Mouse (Mus musculus): ENCODE results near the gene Cacnb4. TPM values are rescaled to one million over a fixed set of nuclear protein-coding genes. Genes with fewer than 3 reads are reported as not detected.

Gene Cacnb4
- polyA plus RNA-seq, 1 experiment from 2014 or later, result 1.5 TPM

DNA sequence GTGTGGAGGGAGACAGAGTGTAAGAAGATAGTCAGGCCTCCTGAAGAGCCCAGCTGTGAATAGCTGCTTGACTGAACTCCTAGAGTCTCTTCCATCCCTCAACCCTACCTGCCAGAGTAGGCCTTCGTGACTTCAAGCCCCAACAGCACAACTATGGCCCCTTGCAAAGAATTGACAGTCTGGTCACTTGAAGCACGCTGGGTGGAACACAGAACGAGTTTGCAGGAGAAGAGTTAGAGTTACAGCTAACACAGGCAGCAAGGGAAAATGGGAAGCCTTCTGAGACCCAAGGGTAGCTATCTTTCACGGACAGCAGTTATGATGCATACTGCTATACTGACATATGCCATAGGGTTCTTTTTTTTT is 119.7 kb downstream of the Cacnb4 start:
- no peak overlapping the region for H3K9ac ChIP-seq (replicated peaks; ENCODE audit: low read depth)
- no peak overlapping the region for H3K4me2 ChIP-seq (replicated peaks; ENCODE audit: low read depth, low read length)
- ATAC-seq (no peak), DNase-seq (ENCODE audit: low spot score) (no peak)
- no peak overlapping the region for H3K4me3 ChIP-seq (ENCODE audit: low read depth, low read length)
- H3K36me3 ChIP-seq (ENCODE audit: insufficient read depth, low read length), result no peaks in the 10 kb centered on the region
- H3K27ac ChIP-seq (ENCODE audit: low read length), result no peak overlapping the region
- H3K4me1 ChIP-seq (ENCODE audit: insufficient read depth, low read depth, low read length), result no peaks in the 10 kb centered on the region
- WGBS, result 85% methylated on average over 4 of the region's 4 CpGs
- H3K27me3 ChIP-seq (replicated peaks; ENCODE audit: insufficient read depth, low read length), result no peaks in the 10 kb centered on the region
- TF ChIP-seq EP300 (IDR thresholded peaks at IDR 0.05) (no peak), CTCF (IDR thresholded peaks at IDR 0.05) (no peak)
- H3K9me3 ChIP-seq (ENCODE audit: low read length), result no peaks in the 10 kb centered on the region

DNA sequence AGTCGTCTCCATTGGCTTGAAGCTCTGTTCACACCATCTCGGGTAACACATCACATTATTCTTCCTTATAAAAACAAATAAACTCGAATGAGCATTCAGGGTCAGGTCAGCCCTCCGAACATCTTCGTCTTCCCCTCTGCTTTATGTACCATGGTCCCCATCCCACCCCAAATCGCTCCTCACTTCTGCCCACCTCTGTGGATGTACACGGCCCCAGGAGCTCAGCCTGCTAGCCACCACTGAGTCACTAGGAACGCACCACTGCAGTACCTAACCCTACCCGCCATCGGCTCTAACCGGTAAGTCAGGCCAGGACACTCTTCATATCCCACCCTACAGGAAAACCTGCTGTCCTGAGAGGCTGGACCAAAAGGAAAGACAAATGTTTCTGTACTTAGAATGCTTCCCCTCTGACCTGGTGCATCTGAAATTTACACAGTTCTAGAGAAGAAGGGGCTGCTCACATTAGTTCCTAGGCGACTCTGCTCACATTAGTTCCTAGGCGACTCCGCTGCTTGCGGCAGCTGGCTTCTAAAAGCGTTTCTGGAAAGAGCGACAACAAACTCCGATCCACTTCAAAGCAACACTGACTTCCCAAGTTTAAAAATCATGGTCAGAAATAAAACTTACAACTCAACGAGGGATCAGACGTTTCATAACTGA is 120.2 kb downstream of the Cacnb4 start:
- no peak overlapping the region for H3K9ac ChIP-seq (replicated peaks; ENCODE audit: low read depth)
- no peak for ATAC-seq
- no peak overlapping the region for H3K27ac ChIP-seq (ENCODE audit: low read length)
- no peak overlapping the region for H3K4me2 ChIP-seq (replicated peaks; ENCODE audit: low read depth, low read length)
- 71% methylated on average over 20 of the region's 20 CpGs for WGBS
- no peaks in the 10 kb centered on the region for H3K4me1 ChIP-seq (ENCODE audit: insufficient read depth, low read depth, low read length)
- no peak overlapping the region for H3K4me3 ChIP-seq (ENCODE audit: low read depth, low read length)
- no peak for DNase-seq (ENCODE audit: low spot score)
- TF ChIP-seq CTCF (IDR thresholded peaks at IDR 0.05), result no peak
- TF ChIP-seq EP300 (IDR thresholded peaks at IDR 0.05), result no peak
- H3K36me3 ChIP-seq (ENCODE audit: insufficient read depth, low read length), result no peaks in the 10 kb centered on the region
- no peaks in the 10 kb centered on the region for H3K27me3 ChIP-seq (replicated peaks; ENCODE audit: insufficient read depth, low read length)
- H3K9me3 ChIP-seq (ENCODE audit: low read length), result no peaks in the 10 kb centered on the region

GRCm38 (mm10) chr2:52548401-52548800 is 128.2 kb downstream of the Cacnb4 start:
- 88% methylated on average over 3 of the region's 3 CpGs for WGBS
- no peak for ATAC-seq

DNA sequence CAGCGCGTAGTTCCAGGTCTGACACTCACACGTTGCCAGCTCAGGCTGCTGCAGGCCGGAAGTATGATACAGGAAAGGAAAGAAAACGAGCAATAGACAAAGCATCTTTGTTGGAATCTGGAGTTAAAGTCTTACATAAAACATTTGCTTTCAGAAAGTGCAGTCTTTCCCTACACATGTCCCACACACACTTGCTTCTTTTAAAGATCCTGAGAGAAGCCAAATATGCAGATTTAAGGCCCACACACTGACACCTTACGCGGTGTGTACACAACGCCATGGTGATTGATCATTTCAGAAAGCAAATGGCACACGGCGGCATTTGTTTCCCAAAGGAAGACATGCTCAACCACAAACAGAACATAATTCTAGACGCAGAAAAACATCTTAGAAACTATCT is 129.3 kb downstream of the Cacnb4 start:
- H3K27me3 ChIP-seq (replicated peaks; ENCODE audit: insufficient read depth, low read length), result no peaks in the 10 kb centered on the region
- 75% methylated on average over 11 of the region's 11 CpGs for WGBS
- H3K36me3 ChIP-seq (ENCODE audit: insufficient read depth, low read length), result no peaks in the 10 kb centered on the region
- H3K9me3 ChIP-seq (ENCODE audit: low read length), result no peaks in the 10 kb centered on the region
- no peak overlapping the region for H3K27ac ChIP-seq (ENCODE audit: low read length)
- no peak overlapping the region for H3K9ac ChIP-seq (replicated peaks; ENCODE audit: low read depth)
- no peaks in the 10 kb centered on the region for H3K4me1 ChIP-seq (ENCODE audit: insufficient read depth, low read depth, low read length)
- TF ChIP-seq EP300 (IDR thresholded peaks at IDR 0.05) (no peak), CTCF (IDR thresholded peaks at IDR 0.05) (no peak)
- no peak overlapping the region for H3K4me2 ChIP-seq (replicated peaks; ENCODE audit: low read depth, low read length)
- no peak overlapping the region for H3K4me3 ChIP-seq (ENCODE audit: low read depth, low read length)
- ATAC-seq (no peak), DNase-seq (ENCODE audit: low spot score) (no peak)

More at GRCm38 (mm10) chr2:52548401-52548800, 128.2 kb downstream of the Cacnb4 start:
- H3K27ac ChIP-seq (ENCODE audit: low read length), result no peak overlapping the region
- H3K36me3 ChIP-seq (ENCODE audit: insufficient read depth, low read length), result no peaks in the 10 kb centered on the region
- DNase-seq (ENCODE audit: low spot score), result no peak
- H3K9me3 ChIP-seq (ENCODE audit: low read length), result no peaks in the 10 kb centered on the region
- no peak overlapping the region for H3K4me3 ChIP-seq (ENCODE audit: low read depth, low read length)
- TF ChIP-seq EP300 (IDR thresholded peaks at IDR 0.05) (no peak), CTCF (IDR thresholded peaks at IDR 0.05) (no peak)
- H3K27me3 ChIP-seq (replicated peaks; ENCODE audit: insufficient read depth, low read length), result no peaks in the 10 kb centered on the region
- H3K4me2 ChIP-seq (replicated peaks; ENCODE audit: low read depth, low read length), result no peak overlapping the region
- H3K4me1 ChIP-seq (ENCODE audit: insufficient read depth, low read depth, low read length), result no peaks in the 10 kb centered on the region
- H3K9ac ChIP-seq (replicated peaks; ENCODE audit: low read depth), result no peak overlapping the region

DNA sequence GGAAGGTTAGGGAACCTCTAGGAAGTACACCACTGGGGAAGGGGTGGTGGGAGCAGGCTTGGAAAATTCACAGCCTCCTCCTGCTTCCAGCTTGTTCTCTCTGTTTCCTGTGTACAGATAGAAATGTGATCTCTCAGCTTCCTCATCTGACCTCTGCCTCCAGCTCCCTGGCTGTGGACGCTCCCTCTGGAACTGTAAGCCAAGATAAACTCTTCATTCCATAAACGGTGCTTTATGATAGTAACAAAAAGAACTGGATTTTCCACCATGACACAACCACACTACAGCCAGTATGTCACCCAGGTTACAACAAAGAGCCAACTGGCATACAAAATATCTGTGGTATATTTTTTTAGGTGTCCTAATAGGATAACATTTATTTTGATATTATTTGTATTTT is 132.1 kb downstream of the Cacnb4 start:
- Histone ChIP-seq H3K27ac (ENCODE audit: low read length) (no peak overlapping the region), H3K36me3 (ENCODE audit: insufficient read depth, low read length) (no peaks in the 10 kb centered on the region), H3K4me2 (replicated peaks; ENCODE audit: low read depth, low read length) (no peak overlapping the region), H3K9ac (replicated peaks; ENCODE audit: low read depth) (no peak overlapping the region), H3K4me3 (ENCODE audit: low read depth, low read length) (no peak overlapping the region), H3K9me3 (ENCODE audit: low read length) (no peaks in the 10 kb centered on the region), H3K27me3 (replicated peaks; ENCODE audit: insufficient read depth, low read length) (no peaks in the 10 kb centered on the region), H3K4me1 (ENCODE audit: insufficient read depth, low read depth, low read length) (no peaks in the 10 kb centered on the region)
- no peak for ATAC-seq
- TF ChIP-seq CTCF (IDR thresholded peaks at IDR 0.05) (no peak), EP300 (IDR thresholded peaks at IDR 0.05) (no peak)
- WGBS, result 47% methylated on average over 2 of the region's 2 CpGs
- no peak for DNase-seq (ENCODE audit: low spot score)

DNA sequence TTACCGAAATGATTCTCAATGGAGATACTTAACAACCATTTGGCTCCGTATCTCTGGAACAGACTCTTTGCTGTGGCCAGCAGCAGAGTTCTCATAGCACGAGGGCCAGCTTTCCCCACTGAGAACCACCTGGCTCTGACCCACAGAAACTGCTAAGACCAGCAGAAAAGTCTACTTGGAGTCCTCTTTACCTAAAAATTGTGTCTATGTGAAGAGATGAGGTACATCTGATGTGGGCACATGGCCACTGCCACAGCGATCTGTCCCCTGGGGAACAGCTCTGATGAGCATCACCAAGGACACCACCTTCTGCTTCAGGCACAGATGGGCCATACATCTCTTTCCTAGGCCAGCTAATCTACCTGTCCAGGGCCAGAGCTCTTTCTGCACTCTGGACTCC is 135.6 kb downstream of the Cacnb4 start:
- H3K9ac ChIP-seq (replicated peaks; ENCODE audit: low read depth), result no peak overlapping the region
- 76% methylated on average over 4 of the region's 4 CpGs for WGBS
- H3K27me3 ChIP-seq (replicated peaks; ENCODE audit: insufficient read depth, low read length), result no peaks in the 10 kb centered on the region
- DNase-seq (ENCODE audit: low spot score), result no peak
- H3K9me3 ChIP-seq (ENCODE audit: low read length), result no peaks in the 10 kb centered on the region
- no peak overlapping the region for H3K27ac ChIP-seq (ENCODE audit: low read length)
- H3K36me3 ChIP-seq (ENCODE audit: insufficient read depth, low read length), result no peaks in the 10 kb centered on the region
- no peak for ATAC-seq
- H3K4me3 ChIP-seq (ENCODE audit: low read depth, low read length), result no peak overlapping the region
- H3K4me1 ChIP-seq (ENCODE audit: insufficient read depth, low read depth, low read length), result no peaks in the 10 kb centered on the region
- TF ChIP-seq CTCF (IDR thresholded peaks at IDR 0.05) (no peak), EP300 (IDR thresholded peaks at IDR 0.05) (no peak)
- H3K4me2 ChIP-seq (replicated peaks; ENCODE audit: low read depth, low read length), result no peak overlapping the region

GRCm38 (mm10) chr2:52539318-52539717 is 137.3 kb downstream of the Cacnb4 start:
- no peak for TF ChIP-seq CTCF (IDR thresholded peaks at IDR 0.05)
- TF ChIP-seq EP300 (IDR thresholded peaks at IDR 0.05), result no peak
- H3K36me3 ChIP-seq (ENCODE audit: insufficient read depth, low read length), result no peaks in the 10 kb centered on the region
- WGBS, result 81% methylated on average over 6 of the region's 6 CpGs
- H3K4me2 ChIP-seq (replicated peaks; ENCODE audit: low read depth, low read length), result no peak overlapping the region
- H3K9ac ChIP-seq (replicated peaks; ENCODE audit: low read depth), result no peak overlapping the region
- no peak for ATAC-seq
- DNase-seq (ENCODE audit: low spot score), result no peak
- no peak overlapping the region for H3K4me3 ChIP-seq (ENCODE audit: low read depth, low read length)
- no peaks in the 10 kb centered on the region for H3K27me3 ChIP-seq (replicated peaks; ENCODE audit: insufficient read depth, low read length)
- H3K9me3 ChIP-seq (ENCODE audit: low read length), result no peaks in the 10 kb centered on the region
- H3K27ac ChIP-seq (ENCODE audit: low read length), result no peak overlapping the region
- H3K4me1 ChIP-seq (ENCODE audit: insufficient read depth, low read depth, low read length), result no peaks in the 10 kb centered on the region

Measured in lung, postnatal 0 days (tissue).